Mouse (Mus musculus): ENCODE data around the gene Gapvd1.
A peak's percentile ranks its signal among the peaks of the same experiment; 100 is the strongest.

Gene Gapvd1

GRCm38 (mm10) chr2:34711904-34712303, 43.1 kb downstream of the Gapvd1 start:
- no peak for DNase-seq (ENCODE audit: low read depth)

GRCm38 (mm10) chr2:34708675-34709074, 46.4 kb downstream of the Gapvd1 start:
- no peak for DNase-seq (ENCODE audit: low read depth)

- DNase-seq (ENCODE audit: low read depth) = no peak
These were observed 58.4 kb downstream of the Gapvd1 start for GRCm38 (mm10) chr2:34696592-34696991.

DNA sequence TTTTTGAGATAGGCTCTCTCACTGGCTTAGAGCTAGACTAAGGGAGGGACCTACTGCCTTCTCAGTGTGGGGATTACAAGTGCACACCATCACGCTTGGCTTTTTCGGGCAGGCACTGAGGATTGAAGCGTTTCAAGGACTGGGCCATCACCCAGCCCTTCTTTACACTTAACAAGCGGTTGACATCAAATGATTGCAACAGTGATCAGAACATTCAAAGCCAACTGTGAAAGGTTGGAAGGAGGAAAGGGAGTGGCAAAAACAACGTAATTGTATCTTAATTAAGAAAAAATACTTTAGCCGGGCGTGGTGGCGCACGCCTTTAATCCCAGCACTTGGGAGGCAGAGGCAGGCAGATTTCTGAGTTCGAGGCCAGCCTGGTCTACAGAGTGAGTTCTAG, 62.2 kb downstream of the Gapvd1 start:
- DNase-seq (ENCODE audit: low read depth) = no peak

DNA sequence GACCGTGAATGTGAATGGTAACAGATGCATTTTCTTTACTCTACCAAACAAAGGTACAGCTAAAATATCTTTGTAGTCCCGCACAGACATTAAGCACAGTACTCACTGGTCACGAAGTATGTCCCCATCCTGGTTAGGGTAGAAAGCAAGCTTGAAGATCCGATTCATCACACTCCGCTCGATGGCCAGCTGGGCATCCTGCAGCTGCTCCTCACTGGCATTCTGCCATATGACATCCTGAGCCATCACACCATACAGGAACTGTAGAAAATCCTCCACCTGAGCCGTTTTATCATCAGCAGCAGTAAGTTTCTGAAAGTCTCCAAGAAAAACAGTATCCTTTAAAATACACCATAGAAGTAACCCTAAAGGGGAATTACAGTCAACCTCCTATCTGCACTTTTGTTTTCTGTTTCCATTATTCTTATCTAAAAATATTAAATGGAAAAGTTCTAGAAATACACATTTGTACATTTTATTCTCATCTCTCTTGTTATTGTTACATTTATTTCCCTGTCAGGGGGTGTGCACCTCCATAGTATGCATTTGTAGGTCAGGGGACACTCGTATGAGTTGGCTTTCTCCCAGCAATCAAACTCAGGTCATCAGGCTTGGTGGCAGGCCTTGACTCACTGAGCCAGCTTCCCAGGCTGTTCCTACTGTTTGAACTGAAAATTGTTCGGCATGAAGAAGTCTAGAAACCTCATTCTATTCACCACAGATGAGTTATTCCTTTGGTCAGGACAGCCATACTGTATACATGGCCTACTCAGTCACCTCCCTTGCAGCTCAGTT, 70.8 kb downstream of the Gapvd1 start:
- DNase-seq (ENCODE audit: low read depth) = no peak

GRCm38 (mm10) chr2:34677976-34678375, 77.1 kb downstream of the Gapvd1 start:
- DNase-seq (ENCODE audit: low read depth) = no peak

GRCm38 (mm10) chr2:34677061-34677460, 78.0 kb downstream of the Gapvd1 start:
- no peak for DNase-seq (ENCODE audit: low read depth)

DNA sequence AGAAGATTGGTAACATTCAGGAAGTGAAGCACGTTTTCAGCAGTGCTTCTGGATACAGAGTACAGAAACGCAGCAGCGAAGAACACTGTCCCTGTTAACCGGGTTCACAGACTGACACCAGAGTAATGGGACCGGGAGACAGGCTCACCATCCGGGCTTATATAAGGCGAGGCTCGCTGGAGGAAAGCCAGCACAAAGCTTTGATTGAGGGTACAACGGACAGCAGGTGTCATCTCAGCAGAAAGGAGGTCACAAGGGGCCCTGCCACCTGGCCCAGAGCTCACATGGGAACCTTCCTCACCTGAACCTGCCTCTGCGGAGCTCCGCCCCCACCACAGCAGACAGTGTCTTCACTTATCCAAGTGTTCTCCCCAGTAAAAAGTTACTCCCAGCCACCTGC, 81.2 kb downstream of the Gapvd1 start:
- DNase-seq (ENCODE audit: low read depth) = no peak

DNA sequence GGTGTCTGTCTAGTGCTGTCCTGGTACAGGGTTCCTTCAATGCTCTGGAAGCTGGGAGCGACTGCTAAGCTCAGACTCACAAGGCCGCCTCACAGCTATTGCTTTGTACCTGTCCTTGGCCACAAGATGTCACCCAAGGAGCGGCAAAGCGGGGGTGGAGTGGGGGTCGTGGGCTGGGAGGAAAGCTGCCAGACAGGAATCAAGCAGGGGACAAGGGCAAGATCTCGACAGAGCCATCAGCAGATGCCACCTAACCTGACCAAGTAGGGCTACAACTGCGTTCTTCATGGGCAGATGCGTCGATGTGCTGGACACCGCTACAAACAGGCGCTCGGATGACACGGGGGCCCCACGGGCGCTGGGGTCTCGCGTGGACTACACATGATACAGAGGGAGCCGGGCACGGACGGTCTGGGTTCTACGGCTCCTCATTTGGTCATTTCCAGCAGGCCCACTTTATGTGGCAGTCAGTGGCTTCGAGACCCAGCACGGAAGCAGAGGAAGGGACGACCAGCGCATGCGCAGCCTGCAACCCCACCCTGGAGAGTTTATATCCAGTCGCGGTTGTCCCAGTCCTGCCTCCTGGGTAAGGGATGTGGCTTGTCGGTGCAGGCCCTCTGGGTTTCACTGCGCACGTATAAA, 83.5 kb downstream of the Gapvd1 start:
- DNase-seq (ENCODE audit: low read depth) = no peak

DNA sequence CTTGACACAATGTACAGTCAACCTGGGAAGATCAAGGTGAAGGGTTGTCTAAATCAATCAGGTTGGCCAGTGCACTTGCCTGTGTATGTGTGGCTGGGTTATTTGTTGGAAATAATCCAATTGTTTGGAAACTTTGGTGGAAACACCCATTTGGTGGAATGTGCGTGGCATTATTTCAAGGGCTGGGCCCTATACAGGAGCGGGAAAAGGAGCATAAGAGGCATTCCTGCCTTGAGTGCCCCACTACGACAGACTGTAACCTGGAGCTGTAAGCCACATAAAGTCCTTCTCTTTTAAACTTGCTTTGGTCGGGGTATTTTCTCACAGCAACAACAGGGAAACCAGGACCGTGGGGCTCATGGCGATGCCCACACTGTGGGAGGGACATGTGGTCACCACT, 84.6 kb downstream of the Gapvd1 start:
- DNase-seq (ENCODE audit: low read depth) = no peak

- no peak for DNase-seq (ENCODE audit: low read depth)
These were observed 85.8 kb downstream of the Gapvd1 start for GRCm38 (mm10) chr2:34669203-34669746.

DNA sequence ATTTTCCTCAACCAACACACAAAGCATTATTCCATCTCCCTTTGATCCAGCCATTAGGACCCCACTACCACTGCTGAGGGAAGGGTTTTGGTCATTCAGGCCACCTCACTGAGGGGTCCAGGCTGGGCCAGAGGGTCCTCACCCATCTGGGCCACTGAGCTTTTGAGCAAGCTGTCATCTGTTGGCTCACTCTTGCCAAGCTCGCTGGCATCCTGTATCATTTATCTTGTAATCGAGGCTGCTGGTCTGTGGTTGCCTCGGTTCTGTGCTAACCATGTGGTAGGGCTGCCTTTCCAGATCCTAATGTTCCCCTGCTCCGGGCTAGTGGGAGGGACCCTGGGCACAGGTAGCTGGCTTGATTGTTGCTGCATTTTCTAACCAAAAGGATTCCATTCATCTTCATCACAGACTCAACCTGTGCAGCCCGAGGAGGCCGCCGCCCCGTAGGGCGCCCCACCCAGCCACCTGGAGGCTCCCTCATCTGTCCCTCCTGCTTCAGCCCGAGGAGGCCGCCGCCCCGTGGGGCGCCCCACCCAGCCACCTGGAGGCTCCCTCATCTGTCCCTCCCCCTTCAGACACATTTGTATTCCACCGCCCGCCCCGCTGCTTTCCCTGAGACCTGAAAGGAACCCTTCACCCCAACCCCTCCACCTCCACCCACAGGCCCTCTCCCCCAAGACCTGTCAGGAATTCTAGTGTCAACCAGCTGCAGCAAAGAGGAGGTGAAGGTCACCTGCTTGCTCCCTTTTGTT, 86.4 kb downstream of the Gapvd1 start:
- DNase-seq (ENCODE audit: low read depth) = no peak

GRCm38 (mm10) chr2:34667820-34668219, 87.2 kb downstream of the Gapvd1 start:
- DNase-seq (ENCODE audit: low read depth) = no peak

GRCm38 (mm10) chr2:34647410-34647809, 107.6 kb downstream of the Gapvd1 start:
- no peak for DNase-seq (ENCODE audit: low read depth)

GRCm38 (mm10) chr2:34646541-34646865, 108.5 kb downstream of the Gapvd1 start:
- DNase-seq (ENCODE audit: low read depth) = no peak

GRCm38 (mm10) chr2:34645851-34646540, 109.0 kb downstream of the Gapvd1 start:
- DNase-seq (ENCODE audit: low read depth) = peak; percentile 80

DNA sequence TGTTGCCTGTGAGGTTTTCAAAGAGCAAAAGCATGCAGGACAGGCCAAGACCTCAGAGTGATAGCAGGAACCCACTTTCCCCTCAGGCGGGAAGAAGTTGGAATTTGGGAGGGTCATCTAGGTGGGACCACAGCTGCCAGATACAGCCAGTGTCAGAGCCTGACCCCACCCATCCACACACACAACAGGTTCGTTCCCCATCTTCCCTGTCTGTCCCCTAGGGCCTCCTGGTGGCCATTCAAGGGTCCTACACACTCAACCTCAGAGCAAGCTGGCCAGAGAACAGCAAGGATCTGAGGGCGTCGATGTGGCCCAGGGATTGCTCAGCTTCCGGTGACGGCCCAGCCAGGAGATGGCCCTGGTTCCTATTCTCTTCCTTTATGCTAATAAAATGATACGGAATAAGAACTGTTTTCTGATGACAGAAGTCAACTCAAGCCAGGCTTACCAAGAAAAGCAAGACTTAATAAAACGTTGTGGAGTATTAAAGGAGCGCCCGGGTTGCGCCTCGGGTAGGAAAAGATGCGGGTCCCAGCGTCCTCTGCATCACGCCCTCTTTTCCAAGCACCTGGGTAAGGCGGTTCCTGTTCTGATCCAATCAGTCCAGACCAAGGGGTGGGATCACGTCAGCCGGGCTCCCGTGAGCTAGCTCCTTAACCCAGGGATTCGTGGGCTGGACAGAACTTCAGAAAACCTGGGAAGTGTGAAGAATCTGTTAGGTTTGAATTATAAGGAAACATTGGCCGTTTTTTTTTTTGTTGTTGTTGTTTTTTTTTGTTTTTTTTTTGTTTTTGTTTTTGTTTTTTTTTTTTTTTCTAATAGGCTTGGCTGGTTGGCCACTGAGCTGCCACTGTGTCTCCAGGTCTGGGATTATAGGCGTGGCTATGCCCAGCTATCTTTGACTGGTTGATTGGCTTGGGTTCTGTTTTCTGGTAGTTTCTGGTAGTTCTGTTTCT, 110.2 kb downstream of the Gapvd1 start:
- DNase-seq (ENCODE audit: low read depth) = peak; percentile 89

DNA sequence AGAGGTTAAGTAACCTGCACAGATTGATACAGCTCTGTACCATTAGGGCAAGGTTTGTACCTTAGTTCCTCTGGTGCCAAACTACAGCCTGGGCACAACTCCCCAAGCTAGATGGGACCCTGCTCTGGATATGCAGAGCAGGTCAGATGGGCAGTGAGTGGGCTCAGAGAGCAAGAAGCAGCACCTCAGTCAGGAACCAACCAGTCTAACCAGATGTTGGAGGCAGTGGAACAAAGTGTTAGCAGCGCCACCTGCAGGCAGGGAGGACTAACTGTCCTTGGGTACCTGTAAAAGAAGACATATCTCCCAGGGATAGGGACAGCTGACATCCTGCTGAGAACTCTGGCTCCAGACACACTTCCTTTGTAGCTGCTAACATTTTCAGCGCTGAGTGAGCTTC, 112.7 kb downstream of the Gapvd1 start:
- DNase-seq (ENCODE audit: low read depth) = peak; percentile 77

- peak; percentile 59 for DNase-seq (ENCODE audit: low read depth)
These were observed 115.3 kb downstream of the Gapvd1 start for GRCm38 (mm10) chr2:34639725-34640124.

GRCm38 (mm10) chr2:34638955-34639650, 115.9 kb downstream of the Gapvd1 start:
- peak; percentile 90 for DNase-seq (ENCODE audit: low read depth)

Data from 416B (cell line).